Mouse (Mus musculus) thymus, adult 2 months (tissue): ENCODE measurements around the gene Eif2s2. TPM values are rescaled to one million over a fixed set of nuclear protein-coding genes. Genes with fewer than 3 reads are reported as not detected.
"Not testable (repeated sequence)": the region's sequence is repeated elsewhere in the genome, so short reads cannot be mapped to it uniquely, and the experiment has no call there.

Source experiments
- DNase-seq: peaks from one replicate; pipeline ENCODE4 v3.0.0; 2021
- H3K27ac ChIP-seq: fragments of 200-500 bp; 2 replicates; pipeline ENCODE4 v1.5.1; 2012; ENCODE audit warnings: low read length, control low read depth; ENCODE audit not compliant: control insufficient read depth, insufficient read depth
- H3K27me3 ChIP-seq: fragments of 200-500 bp; 2 replicates; pipeline ENCODE4 v1.6.1; 2012; ENCODE audit warnings: mild to moderate bottlenecking, low read length, moderate library complexity, mixed read lengths; ENCODE audit not compliant: control insufficient read depth, insufficient read depth
- H3K36me3 ChIP-seq: fragments of 200-500 bp; 2 replicates; pipeline ENCODE4 v1.6.1; 2012; ENCODE audit warnings: mild to moderate bottlenecking, low read length, moderate library complexity; ENCODE audit not compliant: control insufficient read depth, insufficient read depth
- H3K4me1 ChIP-seq: fragments of 200-500 bp; replicated peaks from 2 replicates; pipeline ENCODE4 v1.6.1; 2012; ENCODE audit warnings: low read length; ENCODE audit not compliant: control insufficient read depth, insufficient read depth
- H3K4me3 ChIP-seq: fragments of 200-500 bp; 2 replicates; pipeline ENCODE4 v1.5.1; 2012; ENCODE audit warnings: mild to moderate bottlenecking, low read length, control low read depth, moderate library complexity; ENCODE audit not compliant: control insufficient read depth, insufficient read depth
- CTCF ChIP-seq: fragments of 200-500 bp; IDR thresholded peaks from 2 replicates; pipeline ENCODE4 v1.5.1; 2012; ENCODE audit warnings: mild to moderate bottlenecking, control low read depth, low read length, moderate library complexity, borderline replicate concordance; ENCODE audit not compliant: control insufficient read depth, poor library complexity, insufficient read depth; ENCODE audit errors: extremely low read depth
- POLR2A ChIP-seq: fragments of 200-500 bp; IDR thresholded peaks from 2 replicates; pipeline ENCODE4 v1.6.1; 2012; ENCODE audit warnings: mild to moderate bottlenecking, low read length, control low read depth, moderate library complexity; ENCODE audit not compliant: control insufficient read depth, poor library complexity, insufficient read depth; ENCODE audit errors: extremely low read depth
- WGBS: fragments of 180-500 bp; shearing (Covaris S2); methylation state at CpG from one replicate; pipeline ENCODE4 v1.1.7; 2018; 5-methylcytosine and 5-hydroxymethylcytosine counted together
- polyA plus RNA-seq: library from polyadenylated mRNA; depleted of rRNA; stranded (reverse); fragments of >200 nt; gene quantifications from 2 replicates; pipeline ENCODE4 v1.2.3, GENCODE M21; 2012

The Eif2s2 gene
- polyA plus RNA-seq, 1 experiment: 11.0 TPM

- TF ChIP-seq POLR2A (no peak), CTCF (no peak)
- 91% methylated on average over 6 of the region's 6 CpGs for WGBS
- no peak overlapping the region for H3K4me3 ChIP-seq
- H3K36me3 ChIP-seq: no peaks in the 10 kb centered on the region
- H3K27me3 ChIP-seq: no peaks in the 10 kb centered on the region
- H3K27ac ChIP-seq: no peak overlapping the region
- no peak for DNase-seq
- H3K4me1 ChIP-seq: no peaks in the 10 kb centered on the region
These were observed 34.1 kb upstream of the Eif2s2 start for GRCm38 (mm10) chr2:154926843-154927242.

DNA sequence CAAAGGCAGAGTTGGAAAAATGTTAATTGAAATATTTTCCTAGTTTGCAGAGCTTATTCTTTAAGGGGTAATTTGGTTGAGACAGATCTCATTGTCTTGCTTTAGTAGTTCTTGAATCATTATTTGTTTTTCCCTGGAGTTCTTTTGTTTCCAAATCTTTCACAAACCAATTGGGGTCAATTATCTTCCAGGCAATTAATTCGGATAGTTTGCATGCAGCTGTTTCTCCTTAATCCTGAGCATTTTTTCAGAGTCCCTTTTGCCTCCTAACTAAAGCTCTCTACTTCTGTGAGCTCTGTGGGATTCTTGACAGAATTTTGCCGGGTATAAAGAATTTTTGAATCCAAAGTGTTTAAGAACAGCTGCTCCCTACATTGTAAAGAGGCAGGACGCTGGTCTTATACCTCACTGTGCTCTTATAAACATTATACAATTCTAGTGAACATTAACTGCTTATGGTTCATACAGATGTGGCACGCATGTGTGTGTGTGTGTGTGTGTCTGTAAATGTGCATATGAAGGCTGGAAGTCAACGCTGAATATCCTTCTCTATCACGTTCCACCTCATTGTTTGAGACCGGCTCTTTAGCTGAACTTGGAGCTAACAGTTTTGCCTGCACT, 32.8 kb upstream of the Eif2s2 start:
- DNase-seq: no peak
- TF ChIP-seq POLR2A (no peak), CTCF (no peak)
- 97% methylated on average over 7 of the region's 7 CpGs for WGBS
- Histone ChIP-seq H3K27ac (no peak overlapping the region), H3K27me3 (no peaks in the 10 kb centered on the region), H3K36me3 (no peaks in the 10 kb centered on the region), H3K4me3 (no peak overlapping the region), H3K4me1 (no peaks in the 10 kb centered on the region)

DNA sequence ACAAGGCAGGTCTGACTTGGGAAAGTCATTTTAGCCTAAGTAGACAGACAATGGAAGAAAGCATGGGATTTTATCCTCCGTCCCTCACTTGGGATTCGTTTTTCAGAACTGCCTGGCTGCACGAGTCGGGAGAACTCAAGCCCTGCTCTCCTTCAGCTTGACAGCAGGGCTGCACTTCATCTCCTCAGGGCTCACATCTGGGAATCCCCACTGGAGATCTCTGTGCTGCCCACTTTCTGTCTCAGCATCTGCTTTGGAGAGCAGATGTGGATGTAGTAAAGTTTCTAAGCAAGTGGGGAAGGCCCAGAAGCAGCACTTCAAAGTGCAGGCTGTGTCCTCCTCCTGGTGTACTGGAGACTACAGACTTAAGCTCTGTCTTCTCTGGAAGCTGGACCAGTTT, 29.4 kb upstream of the Eif2s2 start:
- not testable (repeated sequence) for H3K36me3 ChIP-seq, H3K4me1 ChIP-seq, DNase-seq, H3K27me3 ChIP-seq, H3K27ac ChIP-seq, H3K4me3 ChIP-seq
- WGBS: no CpG with 5 or more reads among the region's 4 CpGs

DNA sequence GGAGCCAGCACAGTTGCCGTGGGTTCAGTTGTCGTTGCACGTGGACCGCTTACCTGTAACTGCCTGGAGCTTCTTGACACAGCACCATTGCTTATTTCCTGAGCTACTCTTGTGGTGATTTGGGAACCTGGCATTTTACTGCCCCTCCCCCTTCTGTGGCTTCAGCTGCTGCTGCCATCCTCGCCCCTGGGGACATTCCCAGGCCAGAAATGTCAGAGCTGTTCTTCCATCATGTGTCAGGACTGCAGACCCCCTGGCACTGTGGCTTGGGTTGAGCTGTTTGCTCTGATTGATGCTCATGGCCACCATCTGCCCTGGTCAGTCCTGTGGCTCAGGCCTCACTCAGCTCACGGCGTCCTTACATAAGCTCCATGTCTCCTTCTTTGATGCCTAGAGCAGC, 28.2 kb upstream of the Eif2s2 start:
- H3K27ac ChIP-seq: no peak overlapping the region
- H3K4me1 ChIP-seq: no peaks in the 10 kb centered on the region
- DNase-seq: no peak
- no peaks in the 10 kb centered on the region for H3K36me3 ChIP-seq
- WGBS: 81% methylated on average over 7 of the region's 7 CpGs
- no peak for TF ChIP-seq POLR2A
- TF ChIP-seq CTCF: no peak
- H3K27me3 ChIP-seq: no peaks in the 10 kb centered on the region
- H3K4me3 ChIP-seq: no peak overlapping the region

- TF ChIP-seq CTCF (no peak), POLR2A (no peak)
- WGBS: 88% methylated on average over 13 of the region's 13 CpGs
- Histone ChIP-seq H3K4me3 (no peak overlapping the region), H3K36me3 (no peaks in the 10 kb centered on the region), H3K4me1 (no peaks in the 10 kb centered on the region), H3K27me3 (no peaks in the 10 kb centered on the region), H3K27ac (no peak overlapping the region)
- DNase-seq: no peak
These were observed 25.3 kb upstream of the Eif2s2 start for GRCm38 (mm10) chr2:154917866-154918641.

DNA sequence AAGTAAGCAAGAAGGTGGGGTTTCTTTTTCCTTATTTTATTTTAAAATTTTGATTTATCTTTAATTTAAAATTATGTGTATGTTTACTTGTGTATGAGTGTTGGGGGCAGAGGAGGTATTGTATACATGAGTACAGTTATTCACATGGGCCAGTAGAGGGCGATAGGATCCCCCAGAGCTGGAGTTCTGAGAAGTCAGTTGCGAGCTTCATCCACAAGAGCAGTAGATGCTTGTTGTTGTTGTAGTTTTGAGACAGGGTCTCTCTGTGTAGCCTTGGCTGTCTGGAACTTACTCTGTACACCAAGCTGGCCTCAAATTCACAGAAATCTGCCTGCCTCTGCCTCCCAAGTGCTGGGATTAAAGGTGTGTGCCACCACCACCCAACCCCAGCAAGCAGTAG, 23.8 kb upstream of the Eif2s2 start:
- Histone ChIP-seq H3K4me3 (no peak overlapping the region), H3K36me3 (no peaks in the 10 kb centered on the region), H3K4me1 (no peaks in the 10 kb centered on the region), H3K27me3 (no peaks in the 10 kb centered on the region), H3K27ac (no peak overlapping the region)
- WGBS: 9% methylated on average over 2 of the region's 2 CpGs
- peak; percentile 29 for DNase-seq
- TF ChIP-seq CTCF: no peak
- TF ChIP-seq POLR2A: no peak
